Mouse (Mus musculus): ENCODE measurements at regions not wholly inside any gene's neighbourhood (a gene's known extent, or its start where the extent isn't known, plus 50 kb on each side); places are given as distances from the start of the nearest gene placed in this dataset.
A peak's percentile ranks its signal among the peaks of the same experiment; 100 is the strongest.

GRCm38 (mm10) chr4:82062726-82063125 is 620.1 kb upstream of the Mpdz start:
- no peak overlapping the region for H3K27ac ChIP-seq
- no peak overlapping the region for H3K4me3 ChIP-seq
- intact Hi-C loops (cut with DNase I): no loop called here
- no peak for TF ChIP-seq CTCF (IDR thresholded peaks at IDR 0.05)
- no peak for DNase-seq (ENCODE audit: extremely low spot score in 1 of 2, low spot score in 2 of 2)

GRCm38 (mm10) chr4:82056671-82057070 is 614.1 kb upstream of the Mpdz start:
- Histone ChIP-seq H3K27ac (no peak overlapping the region), H3K4me3 (no peak overlapping the region)
- DNase-seq (ENCODE audit: extremely low spot score in 1 of 2, low spot score in 2 of 2): no peak
- intact Hi-C loops (cut with DNase I): no loop called here
- TF ChIP-seq CTCF (IDR thresholded peaks at IDR 0.05): no peak

- intact Hi-C loops (cut with DNase I): no loop called here
- DNase-seq (ENCODE audit: extremely low spot score in 1 of 2, low spot score in 2 of 2): no peak
- H3K27ac ChIP-seq: no peak overlapping the region
- H3K4me3 ChIP-seq: no peak overlapping the region
- TF ChIP-seq CTCF (IDR thresholded peaks at IDR 0.05): no peak
These were observed 605.6 kb upstream of the Mpdz start for GRCm38 (mm10) chr4:82048171-82048570.

- Histone ChIP-seq H3K27ac (no peak overlapping the region), H3K4me3 (no peak overlapping the region)
- intact Hi-C loops (cut with DNase I): no loop called here
- DNase-seq (ENCODE audit: extremely low spot score in 1 of 2, low spot score in 2 of 2): no peak
- no peak for TF ChIP-seq CTCF (IDR thresholded peaks at IDR 0.05)
These were observed 594.9 kb upstream of the Mpdz start for GRCm38 (mm10) chr4:82037473-82037872.

GRCm38 (mm10) chr4:82035074-82035703 is 592.6 kb upstream of the Mpdz start:
- DNase-seq (ENCODE audit: extremely low spot score in 1 of 2, low spot score in 2 of 2): no peak
- intact Hi-C loops (cut with DNase I): no loop called here
- TF ChIP-seq CTCF (IDR thresholded peaks at IDR 0.05): no peak
- no peak overlapping the region for H3K27ac ChIP-seq
- no peak overlapping the region for H3K4me3 ChIP-seq

GRCm38 (mm10) chr4:82029237-82029636 is 586.6 kb upstream of the Mpdz start:
- Histone ChIP-seq H3K27ac (no peak overlapping the region), H3K4me3 (no peak overlapping the region)
- peak in 1 of 2 experiments; percentile 12 for DNase-seq (ENCODE audit: extremely low spot score in 1 of 2, low spot score in 2 of 2)
- intact Hi-C loops (cut with DNase I): loop anchor here (10.0 kb wide), 1 partner anchor 266 kb away; no protein-coding TSS in a partner anchor
- TF ChIP-seq CTCF (IDR thresholded peaks at IDR 0.05): no peak

GRCm38 (mm10) chr4:82027447-82027881 is 584.8 kb upstream of the Mpdz start:
- DNase-seq (ENCODE audit: extremely low spot score in 1 of 2, low spot score in 2 of 2): no peak
- H3K4me3 ChIP-seq: no peak overlapping the region
- TF ChIP-seq CTCF (IDR thresholded peaks at IDR 0.05): no peak
- no peak overlapping the region for H3K27ac ChIP-seq
- intact Hi-C loops (cut with DNase I): loop anchor here (10.0 kb wide), 1 partner anchor 267 kb away; no protein-coding TSS in a partner anchor

GRCm38 (mm10) chr4:82001406-82001732 is 558.8 kb upstream of the Mpdz start:
- no peak for DNase-seq (ENCODE audit: extremely low spot score in 1 of 2, low spot score in 2 of 2)
- Histone ChIP-seq H3K4me3 (no peak overlapping the region), H3K27ac (no peak overlapping the region)
- TF ChIP-seq CTCF (IDR thresholded peaks at IDR 0.05): no peak
- intact Hi-C loops (cut with DNase I): no loop called here

GRCm38 (mm10) chr4:82000590-82001405 is 558.2 kb upstream of the Mpdz start:
- DNase-seq (ENCODE audit: extremely low spot score in 1 of 2, low spot score in 2 of 2): no peak
- H3K27ac ChIP-seq: no peak overlapping the region
- no peak overlapping the region for H3K4me3 ChIP-seq
- intact Hi-C loops (cut with DNase I): no loop called here
- TF ChIP-seq CTCF (IDR thresholded peaks at IDR 0.05): no peak

GRCm38 (mm10) chr4:81999654-82000314 is 557.2 kb upstream of the Mpdz start:
- no peak overlapping the region for H3K4me3 ChIP-seq
- intact Hi-C loops (cut with DNase I): no loop called here
- no peak overlapping the region for H3K27ac ChIP-seq
- no peak for TF ChIP-seq CTCF (IDR thresholded peaks at IDR 0.05)
- DNase-seq (ENCODE audit: extremely low spot score in 1 of 2, low spot score in 2 of 2): peak; percentile 26

GRCm38 (mm10) chr4:81999093-81999492 is 556.5 kb upstream of the Mpdz start:
- DNase-seq (ENCODE audit: extremely low spot score in 1 of 2, low spot score in 2 of 2): no peak
- intact Hi-C loops (cut with DNase I): no loop called here
- no peak overlapping the region for H3K4me3 ChIP-seq
- TF ChIP-seq CTCF (IDR thresholded peaks at IDR 0.05): no peak
- H3K27ac ChIP-seq: no peak overlapping the region

GRCm38 (mm10) chr4:81996445-81996844 is 553.8 kb upstream of the Mpdz start:
- Histone ChIP-seq H3K4me3 (no peak overlapping the region), H3K27ac (no peak overlapping the region)
- intact Hi-C loops (cut with DNase I): no loop called here
- TF ChIP-seq CTCF (IDR thresholded peaks at IDR 0.05): no peak
- no peak for DNase-seq (ENCODE audit: extremely low spot score in 1 of 2, low spot score in 2 of 2)

Measured in left cerebral cortex, adult 2 months (tissue).